Mouse (Mus musculus): ENCODE data around the gene Vdac1.
"Not testable (repeated sequence)": the region's sequence is repeated elsewhere in the genome, so short reads cannot be mapped to it uniquely, and the experiment has no call there.

Gene Vdac1

GRCm38 (mm10) chr11:52373841-52374240 lies 13.2 kb downstream of the Vdac1 start:
- DNase-seq (ENCODE audit: low spot score in 2 of 2), result no peak

DNA sequence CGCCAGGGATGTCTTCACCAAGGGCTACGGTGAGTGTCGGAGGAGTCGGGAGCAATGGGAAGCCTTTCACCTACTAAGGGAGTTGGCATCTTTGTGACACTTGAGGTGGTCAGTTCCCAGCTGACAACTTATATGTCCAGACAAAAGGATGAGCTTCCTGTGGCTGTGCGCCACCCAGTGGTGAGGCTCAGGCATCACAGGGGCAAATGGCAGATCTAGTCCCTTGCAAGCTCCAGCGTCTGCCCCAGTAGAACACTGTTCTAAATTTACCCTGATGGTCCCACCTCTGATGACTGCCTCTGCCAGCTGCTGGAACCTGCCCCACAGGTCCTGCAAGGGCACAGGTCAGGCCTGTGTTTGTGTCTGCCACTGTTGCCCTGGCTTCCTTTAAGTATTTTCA lies 13.7 kb downstream of the Vdac1 start:
- peak; percentile 45 to 58 for DNase-seq (ENCODE audit: low spot score in 2 of 2)

DNA sequence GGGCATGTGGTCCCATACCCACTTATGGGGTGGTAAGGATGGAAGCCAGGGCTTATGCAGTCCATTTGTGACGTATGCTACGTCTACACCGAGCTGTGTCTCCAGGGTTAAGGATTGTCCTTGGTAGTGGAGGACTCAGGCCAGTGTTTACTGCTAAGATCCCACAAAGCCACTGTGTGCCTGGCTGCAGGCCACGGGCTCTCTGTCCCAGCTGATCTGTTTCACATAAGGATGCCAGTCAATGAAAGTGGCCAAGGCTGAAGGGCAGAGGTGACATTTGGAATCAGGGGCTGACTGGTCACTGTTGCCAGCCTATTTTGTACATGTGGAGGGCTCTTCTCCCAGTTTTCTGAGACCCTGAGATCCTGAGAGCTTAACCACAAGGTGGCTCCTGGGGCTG lies 16.9 kb downstream of the Vdac1 start:
- no peak for DNase-seq (ENCODE audit: low spot score in 2 of 2)

- DNase-seq (ENCODE audit: low spot score in 2 of 2), result no peak
Measured at GRCm38 (mm10) chr11:52379241-52379640, 18.6 kb downstream of the Vdac1 start.

GRCm38 (mm10) chr11:52383741-52384140 lies 23.1 kb downstream of the Vdac1 start:
- DNase-seq (ENCODE audit: low spot score in 2 of 2), result no peak

DNA sequence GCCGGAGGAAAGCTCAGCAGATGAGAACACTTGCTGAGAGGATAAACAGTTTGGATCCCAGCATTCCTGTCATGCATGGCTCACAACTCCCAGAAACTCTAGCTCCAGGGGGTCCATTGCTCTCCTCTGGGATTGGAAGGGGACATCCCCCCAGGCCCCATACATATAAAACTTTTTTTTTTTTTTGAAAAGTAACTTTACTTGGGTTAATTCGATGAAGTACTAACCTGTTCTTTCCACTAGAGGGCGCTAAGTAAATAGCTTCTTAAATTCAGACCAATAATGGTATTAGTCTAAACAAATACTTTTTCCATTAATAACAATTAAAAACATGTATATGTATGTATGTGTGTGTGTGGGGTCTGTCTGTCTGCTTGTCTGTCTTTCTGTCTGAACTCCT lies 24.0 kb downstream of the Vdac1 start:
- no peak for DNase-seq (ENCODE audit: low spot score in 2 of 2)

- no peak for DNase-seq (ENCODE audit: low spot score in 2 of 2)
Measured at GRCm38 (mm10) chr11:52386892-52387291, 26.2 kb downstream of the Vdac1 start.

DNA sequence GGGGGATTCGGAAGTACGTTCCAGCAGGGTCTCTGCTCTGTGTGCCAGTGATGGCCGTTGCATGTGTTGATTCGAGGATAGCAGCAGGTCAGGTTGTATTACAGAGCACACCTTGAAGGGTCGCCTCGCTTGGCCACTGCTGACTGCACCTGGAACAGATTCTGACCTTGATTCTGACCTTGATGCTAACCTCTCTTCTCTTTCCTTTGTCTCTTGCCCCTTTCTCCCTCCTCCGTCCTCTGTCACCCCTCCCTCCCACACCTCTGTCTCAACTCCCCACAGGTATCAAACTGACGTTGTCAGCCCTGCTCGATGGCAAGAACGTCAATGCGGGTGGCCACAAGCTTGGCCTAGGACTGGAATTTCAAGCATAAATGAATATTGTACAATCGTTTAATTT lies 27.5 kb downstream of the Vdac1 start:
- no peak for DNase-seq (ENCODE audit: low spot score in 2 of 2)

- DNase-seq (ENCODE audit: low spot score in 2 of 2), result not testable (repeated sequence)
Measured at GRCm38 (mm10) chr11:52388979-52389378, 28.3 kb downstream of the Vdac1 start.

GRCm38 (mm10) chr11:52389933-52390332 lies 29.3 kb downstream of the Vdac1 start:
- DNase-seq (ENCODE audit: low spot score in 2 of 2), result no peak

- DNase-seq (ENCODE audit: low spot score in 2 of 2), result no peak
Measured at GRCm38 (mm10) chr11:52394494-52394893, 33.8 kb downstream of the Vdac1 start.

- no peak for DNase-seq (ENCODE audit: low spot score in 2 of 2)
Measured at GRCm38 (mm10) chr11:52395343-52395742, 34.7 kb downstream of the Vdac1 start.

- DNase-seq (ENCODE audit: low spot score in 2 of 2), result peak; percentile 91 to 92
Measured at GRCm38 (mm10) chr11:52395940-52396596, 35.4 kb downstream of the Vdac1 start, which contains the start of gene 9530068E07Rik. Gene 9530068E07Rik, plus strand, starts transcription at chr11:52396428.

DNA sequence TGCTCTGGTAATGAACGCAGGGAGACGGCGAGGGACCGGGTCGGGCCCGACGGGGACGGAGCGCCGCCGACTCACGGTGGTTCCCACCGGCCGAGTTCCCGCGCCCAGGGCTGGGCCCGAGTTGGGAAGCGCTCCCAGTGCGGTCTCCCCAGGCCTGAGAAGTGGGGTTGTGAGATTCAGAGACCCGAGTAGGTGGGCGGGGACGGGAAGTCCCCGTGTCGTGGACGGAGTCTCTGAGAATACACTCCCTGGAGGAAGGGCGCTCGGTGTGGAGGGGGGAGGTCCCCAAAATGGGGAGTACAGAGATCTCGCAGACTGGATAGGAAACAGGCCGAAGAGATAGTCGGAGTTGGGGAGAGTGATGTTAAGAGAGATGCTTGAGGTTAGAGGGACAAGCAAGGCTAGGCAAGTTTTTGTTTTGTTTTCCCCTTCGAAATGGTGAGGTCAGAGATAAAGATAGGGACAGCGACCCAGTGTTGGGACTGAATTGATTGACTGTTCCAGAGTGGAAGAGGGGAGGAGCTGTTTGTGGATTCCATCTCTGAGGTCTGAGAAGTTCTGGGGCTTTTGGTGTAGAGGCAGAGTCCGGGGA lies 36.0 kb downstream of the Vdac1 start:
- DNase-seq (ENCODE audit: low spot score in 2 of 2), result peak in 1 of 2 experiments; percentile 51

DNA sequence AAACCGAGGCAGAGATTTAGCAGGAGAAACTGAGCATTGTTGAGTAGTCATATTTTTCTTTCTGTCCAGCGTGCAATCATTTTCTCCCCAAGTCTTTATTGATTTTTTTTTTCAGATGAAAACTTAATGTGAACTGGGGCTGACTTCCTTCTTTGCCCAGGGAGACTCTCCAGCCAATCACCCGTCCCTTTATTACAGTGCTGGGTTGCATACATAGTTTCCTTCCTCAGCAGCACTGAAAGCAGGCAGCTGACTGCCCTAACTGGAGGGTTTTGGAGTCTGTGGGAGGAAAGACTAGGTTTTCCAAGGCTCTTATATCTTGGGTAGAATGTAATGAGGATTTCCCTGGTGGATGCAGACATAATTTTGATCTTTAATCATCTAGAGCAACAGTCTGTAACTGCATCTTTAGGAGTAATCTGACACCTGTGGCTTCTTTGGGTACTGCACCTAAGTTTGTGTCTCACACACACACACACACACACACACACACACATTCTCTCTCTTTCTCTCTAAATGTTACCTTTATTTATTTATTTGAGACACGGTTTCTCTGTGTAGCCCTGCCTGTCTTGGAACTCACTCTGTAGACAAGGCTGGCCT lies 36.8 kb downstream of the Vdac1 start:
- no peak for DNase-seq (ENCODE audit: low spot score in 2 of 2)

- DNase-seq (ENCODE audit: low spot score in 2 of 2), result no peak
Measured at GRCm38 (mm10) chr11:52401476-52401875, 40.8 kb downstream of the Vdac1 start.

DNA sequence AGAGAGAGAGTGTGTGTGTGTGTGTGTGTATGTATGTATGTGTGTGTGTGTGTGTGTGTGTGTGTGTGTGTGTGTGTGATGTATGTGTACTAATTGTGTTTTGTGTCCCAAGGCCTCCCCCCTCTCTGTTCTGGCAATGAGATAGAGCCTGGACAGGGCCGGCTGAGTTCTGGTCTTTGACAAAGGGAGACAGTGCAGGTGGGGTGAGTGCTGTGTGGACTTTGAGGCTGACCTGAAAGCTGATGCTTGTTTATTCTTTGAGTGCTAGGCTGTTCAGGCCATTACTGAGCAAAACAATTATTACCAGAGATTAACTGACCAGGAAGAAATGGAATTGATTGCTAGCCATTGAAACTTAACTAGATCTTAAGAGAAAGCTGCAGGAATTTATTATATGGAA lies 41.9 kb downstream of the Vdac1 start:
- DNase-seq (ENCODE audit: low spot score in 2 of 2), result no peak

- no peak for DNase-seq (ENCODE audit: low spot score in 2 of 2)
Measured at GRCm38 (mm10) chr11:52404209-52404608, 43.5 kb downstream of the Vdac1 start.

DNA sequence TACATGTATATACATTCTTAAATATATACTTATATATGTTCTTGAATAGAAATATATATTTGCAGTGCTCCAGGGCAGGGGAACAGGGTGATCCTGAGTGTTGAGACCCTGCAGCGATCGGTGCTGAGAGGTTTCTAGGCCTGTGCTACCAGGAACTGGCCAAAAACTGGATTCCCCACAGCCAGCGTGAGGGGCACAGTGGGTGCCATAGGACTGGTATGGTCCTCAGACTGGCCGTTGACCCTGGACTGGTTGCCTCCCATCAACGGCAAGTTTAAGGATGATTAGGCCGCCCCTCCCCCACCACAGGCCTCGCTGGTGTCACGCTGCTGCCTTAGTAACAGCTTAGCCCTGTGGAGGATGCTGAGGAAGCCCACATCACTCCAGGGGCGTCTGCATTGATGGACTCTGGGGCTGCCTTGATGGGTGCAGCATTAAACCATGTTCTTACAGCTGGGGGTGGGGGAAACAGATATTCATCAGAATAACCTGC lies 44.6 kb downstream of the Vdac1 start:
- DNase-seq (ENCODE audit: low spot score in 2 of 2), result no peak

DNA sequence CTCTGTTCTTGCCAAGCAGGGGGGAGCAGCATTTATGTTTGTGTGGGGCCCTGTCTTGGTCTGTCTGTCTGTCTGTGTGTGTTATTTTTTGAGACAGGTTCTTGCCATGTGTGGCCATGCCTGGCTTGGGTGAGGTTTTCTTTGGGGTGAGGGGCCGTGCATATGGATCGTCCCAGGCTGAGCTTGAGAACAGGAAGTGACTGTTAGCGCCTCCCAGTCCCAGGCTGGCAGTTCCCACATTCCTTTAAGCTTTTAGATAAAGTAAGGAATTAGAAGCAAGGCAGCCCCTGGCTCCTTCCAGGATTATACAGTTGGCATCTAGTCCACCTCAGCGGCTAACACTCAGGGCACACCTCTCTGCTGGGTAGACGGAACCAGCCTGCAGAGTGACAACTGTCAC lies 48.7 kb downstream of the Vdac1 start:
- DNase-seq (ENCODE audit: low spot score in 2 of 2), result no peak

DNA sequence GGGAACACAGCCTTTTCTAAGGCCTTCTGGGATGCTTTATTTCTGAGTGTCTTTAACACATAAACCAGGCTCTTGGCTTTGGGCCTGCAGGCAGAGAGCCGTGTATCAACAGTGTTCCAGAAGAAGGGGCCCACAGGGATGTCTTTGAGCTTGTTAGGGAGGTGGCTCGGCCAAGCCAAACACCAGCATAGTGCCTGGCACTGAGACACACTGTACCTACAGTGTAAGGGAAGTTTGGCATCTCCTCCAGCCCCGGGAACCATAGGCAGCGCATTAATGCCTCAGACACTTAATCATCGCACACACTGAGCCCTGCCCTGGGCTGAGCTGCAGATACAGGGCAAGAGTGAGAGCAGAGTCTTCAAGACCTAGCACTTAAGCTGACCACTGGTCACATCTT lies 57.7 kb downstream of the Vdac1 start:
- DNase-seq (ENCODE audit: low spot score in 2 of 2), result no peak

- peak in 1 of 2 experiments; percentile 17 for DNase-seq (ENCODE audit: low spot score in 2 of 2)
Measured at GRCm38 (mm10) chr11:52419246-52419645, 58.6 kb downstream of the Vdac1 start.

GRCm38 (mm10) chr11:52419861-52420260 lies 59.2 kb downstream of the Vdac1 start:
- DNase-seq (ENCODE audit: low spot score in 2 of 2), result no peak

All from spleen, postnatal 36 days (tissue).